Mouse (Mus musculus) heart, adult 8-10 months (tissue): ENCODE results near the gene Erfe. TPM values are rescaled to one million over a fixed set of nuclear protein-coding genes. Genes with fewer than 3 reads are reported as not detected.

Experiments
- total RNA-seq, 4 experiments: library from RNA; stranded (reverse); gene quantifications; 2 replicates each; pipeline ENCODE4 v1.2.4; 2022

Erfe gene
- total RNA-seq, 4 experiments from 2014 or later: 0.09 TPM; not detected in 3

Other genes with a start within 250 kb of the Erfe start
- not detected for gene Rbm44, start 221.3 kb upstream of the Erfe start, total RNA-seq
- 1 to 10 TPM; 3.4 to 5.1 (median 4.5) TPM for gene Ramp1, start 186.6 kb upstream of the Erfe start, total RNA-seq
- 10 to 100 TPM; 39.6 to 52.2 (median 45.2) TPM for gene Ube2f, start 116.1 kb upstream of the Erfe start, total RNA-seq
- gene Scly, start 68.1 kb upstream of the Erfe start, total RNA-seq: 10 to 100 TPM; 15.5 to 20.3 (median 19.3) TPM
- gene Espnl, start 44.4 kb upstream of the Erfe start, total RNA-seq: not detected
- gene Klhl30, start 15.4 kb upstream of the Erfe start, total RNA-seq: 10 to 100 TPM; 36.7 to 52.8 (median 42.5) TPM
- 10 to 100 TPM; 41.5 to 53.3 (median 44.4) TPM for gene Ilkap, start 32.4 kb downstream of the Erfe start, total RNA-seq
- 10 to 100 TPM; 18.6 to 20.4 (median 20.0) TPM for gene Hes6, start 47.6 kb downstream of the Erfe start, total RNA-seq
- 10 to 100 TPM in 3 of 4 experiments, 1 to 10 TPM in 1; 8.3 to 15.0 (median 13.5) TPM for gene Per2, start 92.9 kb downstream of the Erfe start, total RNA-seq
- gene Traf3ip1, start 128.2 kb downstream of the Erfe start, total RNA-seq: 1 to 10 TPM; 4.2 to 5.4 (median 4.9) TPM
- 10 to 100 TPM; 17.3 to 27.2 (median 20.5) TPM for gene Asb1, start 174.1 kb downstream of the Erfe start, total RNA-seq